Mouse (Mus musculus) megakaryocyte, embryonic 14.5 days (primary cell): Measurements from ENCODE around the gene Cfap73.

ENCODE experiments used
- FLI1 ChIP-seq: IDR thresholded peaks from 2 replicates; pipeline ENCODE4 v1.6.1; 2012; ENCODE audit warnings: low read length, inconsistent platforms, mixed read lengths
- GATA1 ChIP-seq: IDR thresholded peaks from 3 replicates; pipeline ENCODE4 v1.6.1; 2012; ENCODE audit warnings: mixed read lengths, low read length, inconsistent platforms, borderline replicate concordance

DNA sequence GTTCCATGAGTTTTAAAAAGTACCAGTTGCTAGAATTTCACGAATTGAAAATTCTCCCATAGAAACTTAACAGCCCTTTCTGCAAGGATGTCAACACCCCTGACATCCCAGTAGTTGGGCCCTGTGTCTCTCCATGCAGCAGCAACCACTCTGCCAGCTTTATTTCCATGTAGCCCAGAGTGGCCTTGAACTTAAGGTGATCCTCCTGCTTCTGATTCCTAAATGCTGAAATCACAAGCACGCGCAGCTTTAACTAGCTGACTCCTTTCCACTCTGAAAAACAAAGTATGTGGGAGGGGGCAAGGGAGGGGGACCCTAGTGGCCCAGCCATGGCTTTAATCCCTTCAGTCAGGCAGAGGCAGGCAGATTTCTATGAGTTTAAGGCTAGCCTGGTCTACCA, 26.7 kb downstream of the Cfap73 start:
- no peak for TF ChIP-seq GATA1
- no peak for TF ChIP-seq FLI1
